Mouse (Mus musculus) midbrain, embryonic 11.5 days (tissue): ENCODE data around the gene Ubn1. TPM values are rescaled to one million over a fixed set of nuclear protein-coding genes. Genes with fewer than 3 reads are reported as not detected.
A peak's percentile ranks its signal among the peaks of the same experiment; 100 is the strongest.

Experiments
- ATAC-seq: fragments of 200-750 bp; cut with Nextera tagmentation; 2 replicates; pipeline ENCODE4 v1.8.0; 2017; ENCODE audit warnings: moderate TSS enrichment, moderate library complexity; ENCODE audit not compliant: low FRiP score
- DNase-seq: peaks from one replicate; pipeline ENCODE4 v3.0.0; 2015; ENCODE audit warnings: low spot score; ENCODE audit errors: missing footprints
- H3K27ac ChIP-seq: fragments of 300-500 bp; sonication (generic); 2 replicates; pipeline ENCODE4 v1.5.1; 2014; ENCODE audit warnings: low read depth, low read length
- H3K27me3 ChIP-seq: fragments of 300-500 bp; sonication (generic); 2 replicates; pipeline ENCODE4 v1.6.1; 2014; ENCODE audit warnings: mild to moderate bottlenecking, low read length, moderate library complexity, mixed read lengths; ENCODE audit not compliant: control insufficient read depth, insufficient read depth
- H3K36me3 ChIP-seq: fragments of 300-500 bp; sonication (generic); 2 replicates; pipeline ENCODE4 v1.6.1; 2014; ENCODE audit warnings: mild to moderate bottlenecking, low read length, moderate library complexity, mixed read lengths; ENCODE audit not compliant: control insufficient read depth, insufficient read depth
- H3K4me1 ChIP-seq: fragments of 300-500 bp; sonication (generic); 2 replicates; pipeline ENCODE4 v1.6.1; 2014; ENCODE audit warnings: low read length; ENCODE audit not compliant: control insufficient read depth, insufficient read depth
- H3K4me2 ChIP-seq: fragments of 300-500 bp; sonication (generic); 2 replicates; pipeline ENCODE4 v1.6.1; 2014; ENCODE audit warnings: mild to moderate bottlenecking, moderate library complexity
- H3K4me3 ChIP-seq: fragments of 300-500 bp; sonication (generic); 2 replicates; pipeline ENCODE4 v1.5.1; 2014; ENCODE audit warnings: low read depth, low read length
- H3K9ac ChIP-seq: fragments of 300-500 bp; sonication (generic); 2 replicates; pipeline ENCODE4 v1.6.1; 2014; ENCODE audit warnings: low read length
- H3K9me3 ChIP-seq: fragments of 300-500 bp; sonication (generic); 2 replicates; pipeline ENCODE4 v1.6.1; 2016; ENCODE audit warnings: low read length; ENCODE audit not compliant: control insufficient read depth
- WGBS: fragments of 180-500 bp; shearing (Covaris S2); extraction: QIAGEN DNeasy Blood & Tissue Kit; methylation state at CpG from one replicate; pipeline ENCODE4 v1.1.7; 2014; 5-methylcytosine and 5-hydroxymethylcytosine counted together
- polyA plus RNA-seq: library from polyadenylated mRNA; unstranded; fragments of >200 nt; fragmentation: Nextera tagmentation; extraction: Ambion mirVana; gene quantifications from 2 replicates; pipeline ENCODE4 v1.2.1, GENCODE M21; 2014

The Ubn1 gene
- polyA plus RNA-seq, 1 experiment from 2014 or later: 24.1 TPM

DNA sequence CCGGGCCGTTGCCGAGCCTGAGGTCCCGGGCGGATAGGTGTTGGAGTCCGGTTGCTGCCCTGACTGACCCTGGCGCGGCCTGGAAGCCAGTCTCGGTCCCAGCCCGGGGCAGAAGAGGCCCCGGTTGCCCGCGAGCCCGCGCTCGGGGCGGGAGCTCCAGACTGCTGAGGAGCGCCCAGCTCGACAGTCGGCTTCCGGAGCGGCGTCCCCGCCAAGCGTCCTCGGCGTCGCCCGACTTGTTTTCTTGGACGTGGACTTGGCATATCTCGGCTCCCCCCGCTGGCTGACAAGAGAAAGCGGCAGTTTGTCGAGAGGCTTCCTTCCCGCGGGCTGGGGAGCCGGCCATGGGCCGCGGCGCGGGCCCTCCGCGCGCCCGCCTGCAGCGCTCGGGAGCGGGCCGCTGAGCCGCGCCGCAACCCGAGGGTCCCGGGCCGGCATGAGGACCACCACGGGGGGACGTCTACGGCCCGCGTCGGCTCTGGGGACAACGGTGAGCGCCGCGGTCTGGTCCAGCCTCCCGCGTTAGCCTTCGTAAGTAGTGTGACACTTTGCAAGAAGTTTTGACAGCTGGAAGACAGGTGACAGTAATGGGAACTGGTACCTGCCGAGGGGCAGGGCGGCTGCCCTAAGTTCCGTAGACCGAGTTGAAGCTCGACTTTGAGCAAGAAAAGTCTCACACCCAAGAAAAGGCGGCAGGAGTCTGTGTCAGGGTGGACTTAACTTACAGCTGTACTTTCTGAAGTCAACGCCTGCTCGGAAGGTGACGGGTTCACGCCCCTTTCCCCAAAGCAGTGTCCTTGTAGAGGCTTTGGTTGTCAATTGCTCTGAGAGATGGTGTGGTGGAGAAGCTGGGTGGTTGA is 624 bp downstream of the Ubn1 start:
- Histone ChIP-seq H3K4me3 (peak overlapping the region; percentile 57), H3K4me1 (peaks cover 21% of the 10 kb centered on the region), H3K27me3 (no peaks in the 10 kb centered on the region), H3K27ac (peak overlapping the region; percentile 88), H3K9me3 (no peaks in the 10 kb centered on the region), H3K9ac (peak overlapping the region; percentile 81), H3K36me3 (peaks cover 8% of the 10 kb centered on the region; the same call in 1 of the 2 replicates), H3K4me2 (peak overlapping the region; percentile 97)
- ATAC-seq (peak; percentile 80), DNase-seq (peak; percentile 95)
- WGBS: under 1% methylated on average over 70 of the region's 78 CpGs

- WGBS: 90% methylated on average over 1 of the region's 1 CpGs
- H3K9ac ChIP-seq: no peak overlapping the region
- no peaks in the 10 kb centered on the region for H3K4me1 ChIP-seq
- DNase-seq: no peak
- H3K4me3 ChIP-seq: no peak overlapping the region
- H3K4me2 ChIP-seq: no peak overlapping the region
- no peak for ATAC-seq
- no peaks in the 10 kb centered on the region for H3K27me3 ChIP-seq
- no peaks in the 10 kb centered on the region for H3K9me3 ChIP-seq
- no peak overlapping the region for H3K27ac ChIP-seq
- H3K36me3 ChIP-seq: peaks cover 11% of the 10 kb centered on the region; the same call in 1 of the 2 replicates
Observed at GRCm38 (mm10) chr16:5058114-5058513, 8.3 kb downstream of the Ubn1 start.

- ATAC-seq (no peak), DNase-seq (no peak)
- no peak overlapping the region for H3K9ac ChIP-seq
- H3K27ac ChIP-seq: no peak overlapping the region
- H3K36me3 ChIP-seq: peaks cover 12% of the 10 kb centered on the region; the same call in 1 of the 2 replicates
- no peaks in the 10 kb centered on the region for H3K27me3 ChIP-seq
- no peaks in the 10 kb centered on the region for H3K4me1 ChIP-seq
- no peak overlapping the region for H3K4me2 ChIP-seq
- WGBS: 92% methylated on average over 4 of the region's 4 CpGs
- H3K4me3 ChIP-seq: no peak overlapping the region
- no peaks in the 10 kb centered on the region for H3K9me3 ChIP-seq
Observed at GRCm38 (mm10) chr16:5063472-5063871, 13.6 kb downstream of the Ubn1 start.

DNA sequence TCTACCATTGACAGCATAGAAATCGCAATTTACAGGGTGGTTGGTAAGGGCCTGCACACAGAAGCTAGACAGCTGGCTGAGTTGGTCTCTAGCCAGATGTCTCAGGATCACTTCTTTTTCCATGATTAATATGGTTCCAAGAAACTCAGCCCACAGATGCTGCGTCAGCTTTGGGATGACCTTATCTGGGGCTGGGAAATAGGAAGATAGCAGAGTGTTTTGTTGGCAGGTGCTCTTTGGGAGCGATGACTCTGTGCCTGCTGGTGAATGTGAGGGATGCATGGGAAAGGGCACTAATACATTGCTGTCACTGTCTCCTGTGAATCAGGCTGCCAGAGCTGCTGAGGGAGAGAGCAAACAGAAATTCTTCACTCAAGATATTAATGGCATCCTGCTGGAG is 20.5 kb downstream of the Ubn1 start:
- Histone ChIP-seq H3K9ac (no peak overlapping the region), H3K9me3 (no peaks in the 10 kb centered on the region), H3K27ac (no peak overlapping the region), H3K4me3 (no peak overlapping the region), H3K36me3 (peaks cover 23% of the 10 kb centered on the region), H3K27me3 (no peaks in the 10 kb centered on the region), H3K4me1 (no peaks in the 10 kb centered on the region), H3K4me2 (no peak overlapping the region)
- 99% methylated on average over 3 of the region's 3 CpGs for WGBS
- ATAC-seq (no peak), DNase-seq (no peak)

- DNase-seq (peak; percentile 14), ATAC-seq (no peak)
- Histone ChIP-seq H3K27me3 (no peaks in the 10 kb centered on the region), H3K9me3 (no peaks in the 10 kb centered on the region), H3K9ac (no peak overlapping the region), H3K4me2 (no peak overlapping the region), H3K4me3 (no peak overlapping the region), H3K27ac (no peak overlapping the region), H3K4me1 (no peaks in the 10 kb centered on the region), H3K36me3 (peaks cover 36% of the 10 kb centered on the region)
- WGBS: 90% methylated on average over 7 of the region's 7 CpGs
Observed at GRCm38 (mm10) chr16:5071974-5072373, 22.1 kb downstream of the Ubn1 start.

- Histone ChIP-seq H3K36me3 (peaks cover 49% of the 10 kb centered on the region), H3K27me3 (no peaks in the 10 kb centered on the region), H3K9ac (no peak overlapping the region), H3K4me1 (no peaks in the 10 kb centered on the region), H3K27ac (no peak overlapping the region), H3K4me2 (no peak overlapping the region), H3K9me3 (no peaks in the 10 kb centered on the region), H3K4me3 (no peak overlapping the region)
- DNase-seq: no peak
- no peak for ATAC-seq
- WGBS: 89% methylated on average over 5 of the region's 5 CpGs
Observed at GRCm38 (mm10) chr16:5074341-5074740, 24.5 kb downstream of the Ubn1 start.

GRCm38 (mm10) chr16:5085196-5085595 is 35.3 kb downstream of the Ubn1 start:
- no peak overlapping the region for H3K27ac ChIP-seq
- 97% methylated on average over 4 of the region's 4 CpGs for WGBS
- no peaks in the 10 kb centered on the region for H3K27me3 ChIP-seq
- no peak overlapping the region for H3K9ac ChIP-seq
- H3K4me3 ChIP-seq: no peak overlapping the region
- no peak overlapping the region for H3K4me2 ChIP-seq
- H3K4me1 ChIP-seq: no peaks in the 10 kb centered on the region
- no peaks in the 10 kb centered on the region for H3K9me3 ChIP-seq
- DNase-seq (no peak), ATAC-seq (no peak)
- peaks cover 18% of the 10 kb centered on the region for H3K36me3 ChIP-seq

DNA sequence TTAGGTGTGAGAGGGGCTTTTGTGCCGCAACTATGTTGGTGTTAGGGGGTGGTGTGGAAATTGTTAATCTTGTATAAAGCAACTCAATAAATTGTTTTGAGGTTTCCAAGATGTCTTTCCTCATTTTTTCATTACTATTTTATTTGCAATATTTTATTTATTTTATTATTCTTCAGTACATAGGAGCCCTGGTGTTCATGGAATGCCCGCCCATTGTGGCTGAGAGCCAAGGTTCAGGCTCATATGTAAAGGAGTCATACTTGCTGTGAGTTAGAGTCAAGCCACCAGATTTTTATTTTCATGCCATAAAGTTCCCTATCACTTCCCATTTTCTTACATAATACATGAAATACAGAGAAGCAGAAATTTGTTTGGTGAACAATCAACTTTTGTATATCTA is 36.3 kb downstream of the Ubn1 start:
- Histone ChIP-seq H3K36me3 (peaks cover 18% of the 10 kb centered on the region), H3K4me3 (no peak overlapping the region), H3K9me3 (no peaks in the 10 kb centered on the region), H3K4me2 (no peak overlapping the region), H3K9ac (no peak overlapping the region), H3K4me1 (no peaks in the 10 kb centered on the region), H3K27ac (no peak overlapping the region), H3K27me3 (no peaks in the 10 kb centered on the region)
- 100% methylated on average over 2 of the region's 2 CpGs for WGBS
- DNase-seq (no peak), ATAC-seq (no peak)

DNA sequence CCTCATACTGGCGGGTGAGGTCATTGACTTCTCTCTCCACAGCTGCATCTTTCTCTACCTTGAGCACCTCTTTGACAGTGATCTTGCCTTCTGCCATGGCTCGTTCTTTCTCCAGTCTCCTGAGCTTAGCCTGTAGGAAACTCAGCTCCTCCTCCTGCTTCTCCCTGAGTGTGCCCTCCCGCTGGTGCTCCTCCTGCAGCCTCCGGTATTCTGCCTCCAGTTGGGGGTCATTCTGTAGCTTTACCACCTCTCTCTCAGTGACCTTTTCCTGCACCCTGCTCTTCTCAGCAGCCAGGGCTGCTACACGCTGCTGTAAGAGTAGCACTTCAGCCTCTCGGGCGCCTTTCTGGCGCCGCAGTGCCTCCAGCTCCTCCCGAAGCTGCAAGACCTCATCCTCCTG is 39.2 kb downstream of the Ubn1 start:
- Histone ChIP-seq H3K36me3 (peaks cover 7% of the 10 kb centered on the region; the same call in 1 of the 2 replicates), H3K4me1 (no peaks in the 10 kb centered on the region), H3K4me3 (no peak overlapping the region), H3K4me2 (no peak overlapping the region), H3K9me3 (no peaks in the 10 kb centered on the region), H3K9ac (no peak overlapping the region), H3K27me3 (no peaks in the 10 kb centered on the region), H3K27ac (no peak overlapping the region)
- DNase-seq: no peak
- no peak for ATAC-seq
- 67% methylated on average over 10 of the region's 10 CpGs for WGBS
